ENCODE assay signal across 8 mouse cellular contexts in genomic region chr1:186609793-186610233, GRCm38 (mm10).
A peak's percentile ranks its signal among the peaks of the same experiment; 100 is the strongest.
DNase-seq lines count a peak whose midpoint lies in the region; ATAC-seq and TF ChIP-seq lines count a peak whose summit lies in the region.
"Had no signal": no experiment of that assay in that cellular context is flagged by ENCODE, and none has a peak within 500 bp of the region (broad histone marks: within the 10 kb centered on the region; RNA-seq: fewer than 3 reads in every experiment).

No protein-coding gene starts in this region.

- in situ Hi-C loops in ES-E14 (cut with MboI; ENCODE audit: low sequenced_read_pairs in 2 of 2, unreplicated experiment in 2 of 2) = no loop called here

- H3K9ac ChIP-seq in ES-E14 (ENCODE audit: insufficient read depth, low read depth, low read length, poor library complexity, severe bottlenecking) = no peak overlapping the region
- H3K9ac ChIP-seq in heart, embryonic 14.5 days (ENCODE audit: low read length) = peak overlapping the region; percentile 65
- no peak overlapping the region for H3K9ac ChIP-seq in liver, embryonic 12.5 days

- H3K4me1 ChIP-seq in ES-E14 (ENCODE audit: control insufficient read depth in 2 of 2, insufficient read depth in 2 of 2, low read length in 2 of 2, poor library complexity in 1 of 2) = peaks cover 0 to 3% of the 10 kb centered on the region in 2 experiments; a peak in 1 of 4 replicates
- peaks cover 10 to 40% of the 10 kb centered on the region in 2 experiments for H3K4me1 ChIP-seq in heart, embryonic 14.5 days (ENCODE audit: control insufficient read depth in 2 of 2, insufficient read depth in 2 of 2, low read length in 2 of 2)
- no peaks in the 10 kb centered on the region for H3K4me1 ChIP-seq in liver, embryonic 12.5 days
- H3K4me1 ChIP-seq: megakaryocyte, embryonic 14.5 days had no signal

- H3K4me2 ChIP-seq in heart, embryonic 14.5 days (ENCODE audit: low read length) = peak overlapping the region; percentile 53
- H3K4me2 ChIP-seq in liver, embryonic 12.5 days = no peak overlapping the region

- ATAC-seq in heart, embryonic 14.5 days (ENCODE audit: insufficient number of reproducible peaks, insufficient read depth, low FRiP score, low read depth) = peak; percentile 83
- ATAC-seq in liver, embryonic 12.5 days = no peak

- WGBS in heart, embryonic 14.5 days = 7% methylated on average over 7 of the region's 10 CpGs
- 23% methylated on average over 10 of the region's 10 CpGs for WGBS in liver, embryonic 12.5 days (ENCODE audit: insufficient replicate concordance)

- peak; percentile 67 for DNase-seq in 3134 (ENCODE audit: extremely low read depth, insufficient read length, low spot score)
- DNase-seq in ES-E14 (ENCODE audit: low read depth, low spot score) = peak; percentile 46
- peak; percentile 34 for DNase-seq in fat pad, adult 2 months (ENCODE audit: extremely low read depth, low read depth, low spot score)
- DNase-seq in kidney, postnatal 4 days = peak; percentile 23 to 54
- DNase-seq in neural tube, embryonic 10.5 days (ENCODE audit: extremely low spot score, low spot score) = peak; percentile 18

- no peak overlapping the region for H3K4me3 ChIP-seq in ES-E14 (ENCODE audit: insufficient read depth in 1 of 2, low read depth in 1 of 2, low read length in 2 of 2, poor library complexity in 1 of 2, severe bottlenecking in 1 of 2)
- peak overlapping the region in 1 of 2 experiments; percentile 12; a peak in 2 of 4 replicates for H3K4me3 ChIP-seq in heart, embryonic 14.5 days (ENCODE audit: control insufficient read depth in 1 of 2, insufficient read depth in 1 of 2, low read depth in 1 of 2, low read length in 2 of 2)
- no peak overlapping the region for H3K4me3 ChIP-seq in liver, embryonic 12.5 days
- H3K4me3 ChIP-seq: megakaryocyte, embryonic 14.5 days had no signal

- no peaks in the 10 kb centered on the region for H3K27me3 ChIP-seq in heart, embryonic 14.5 days (ENCODE audit: control insufficient read depth, insufficient read depth, low read length)
- H3K27me3 ChIP-seq in liver, embryonic 12.5 days (replicated peaks) = no peaks in the 10 kb centered on the region
- H3K27me3 ChIP-seq: megakaryocyte, embryonic 14.5 days had no signal

- no peak overlapping the region for H3K27ac ChIP-seq in ES-E14 (ENCODE audit: insufficient read depth, low read depth, low read length, poor library complexity, severe bottlenecking)
- H3K27ac ChIP-seq in heart, embryonic 14.5 days (replicated peaks in 1 of 2; ENCODE audit: control insufficient read depth in 1 of 2, insufficient read depth in 1 of 2, low read depth in 2 of 2, low read length in 2 of 2) = peak overlapping the region; percentile 88 to 93
- no peak overlapping the region for H3K27ac ChIP-seq in liver, embryonic 12.5 days

- no peaks in the 10 kb centered on the region for H3K9me3 ChIP-seq in ES-E14 (ENCODE audit: control insufficient read depth, insufficient read depth, low read depth, low read length)
- no peaks in the 10 kb centered on the region for H3K9me3 ChIP-seq in heart, embryonic 14.5 days (ENCODE audit: control insufficient read depth, low read length)
- no peaks in the 10 kb centered on the region for H3K9me3 ChIP-seq in liver, embryonic 12.5 days (replicated peaks)

- no peaks in the 10 kb centered on the region for H3K36me3 ChIP-seq in ES-E14 (ENCODE audit: control insufficient read depth, insufficient read depth, low read length, poor library complexity, severe bottlenecking)
- H3K36me3 ChIP-seq in heart, embryonic 14.5 days (ENCODE audit: control insufficient read depth, insufficient read depth, low read length) = no peaks in the 10 kb centered on the region
- no peaks in the 10 kb centered on the region for H3K36me3 ChIP-seq in liver, embryonic 12.5 days

TF ChIP-seq in ES-E14, 5 proteins besides CTCF, POLR2A, EP300 and RAD21:
- no peak for TF ChIP-seq HCFC1 (IDR thresholded peaks at IDR 0.05; ENCODE audit: borderline replicate concordance, insufficient read depth, low read length)
- no peak for TF ChIP-seq CHD2 (IDR thresholded peaks at IDR 0.05; ENCODE audit: low read depth, low read length)

Comparison
In these comparisons a context has a peak if more than half of its experiments do, and no peak if none do; other contexts are left out.
1. H3K27ac ChIP-seq: peak in heart, embryonic 14.5 days (2 of 2); none in ES-E14 (single experiment) and liver, embryonic 12.5 days (single experiment).
2. Peak in every context shown above with its lines, with median percentiles within 50 percentile points of each other: DNase-seq.